Mouse (Mus musculus) ES-E14 (cell line): Measurements from ENCODE around the gene Tnfaip3. TPM values are rescaled to one million over a fixed set of nuclear protein-coding genes. Genes with fewer than 3 reads are reported as not detected.

Experiments used
- DNase-seq: peaks from one replicate; pipeline ENCODE4 v3.0.0-alpha.2; 2013; ENCODE audit warnings: low read depth, low spot score
- H3K27ac ChIP-seq: 2 replicates; pipeline ENCODE4 v1.5.1; 2012; ENCODE audit warnings: low read depth, mild to moderate bottlenecking, low read length, moderate library complexity, mixed read lengths; ENCODE audit not compliant: poor library complexity, insufficient read depth, severe bottlenecking
- H3K36me3 ChIP-seq: 2 replicates; pipeline ENCODE4 v1.6.1; 2012; ENCODE audit warnings: mild to moderate bottlenecking, low read length, moderate library complexity, mixed read lengths; ENCODE audit not compliant: control insufficient read depth, poor library complexity, insufficient read depth, severe bottlenecking
- H3K4me1 ChIP-seq, 2 experiments: fragments of 150-350 bp in 1 of 2; sonication (generic) in 1 of 2; 2 replicates each; pipeline ENCODE4 v1.6.1; 2012; ENCODE audit warnings: low read length in 2 of 2, mild to moderate bottlenecking in 1 of 2, mixed read lengths in 1 of 2; ENCODE audit not compliant: control insufficient read depth in 2 of 2, insufficient read depth in 2 of 2, poor library complexity in 1 of 2
- H3K4me3 ChIP-seq, 2 experiments: fragments of 150-350 bp in 1 of 2; sonication (generic) in 1 of 2; 2 replicates each; pipeline ENCODE4 v1.5.1; 2012; ENCODE audit warnings: low read length in 2 of 2, low read depth in 1 of 2, mild to moderate bottlenecking in 1 of 2, mixed read lengths in 1 of 2; ENCODE audit not compliant: insufficient read depth in 1 of 2, poor library complexity in 1 of 2, severe bottlenecking in 1 of 2
- H3K9ac ChIP-seq: 2 replicates; pipeline ENCODE4 v1.6.1; 2012; ENCODE audit warnings: low read depth, mild to moderate bottlenecking, low read length, mixed read lengths; ENCODE audit not compliant: poor library complexity, insufficient read depth, severe bottlenecking
- H3K9me3 ChIP-seq: fragments of 150-350 bp; sonication (generic); 2 replicates; pipeline ENCODE4 v1.6.1; 2012; ENCODE audit warnings: low read depth, mild to moderate bottlenecking, low read length; ENCODE audit not compliant: control insufficient read depth, insufficient read depth
- CHD2 ChIP-seq: IDR thresholded peaks from 2 replicates; pipeline ENCODE4 v1.6.1; 2014; ENCODE audit warnings: mild to moderate bottlenecking, low read depth, low read length, inconsistent platforms
- HCFC1 ChIP-seq: IDR thresholded peaks from 2 replicates; pipeline ENCODE4 v1.6.1; 2012; ENCODE audit warnings: low read length, inconsistent platforms, borderline replicate concordance; ENCODE audit not compliant: insufficient read depth
- MAFK ChIP-seq: IDR thresholded peaks from 2 replicates; pipeline ENCODE4 v1.6.1; 2014; ENCODE audit warnings: mild to moderate bottlenecking, low read depth, low read length, inconsistent platforms; ENCODE audit not compliant: insufficient read depth
- ZC3H11A ChIP-seq: IDR thresholded peaks from 2 replicates; pipeline ENCODE4 v1.6.1; 2012; ENCODE audit warnings: low read depth, mild to moderate bottlenecking, inconsistent platforms, low read length, borderline replicate concordance
- ZNF384 ChIP-seq: IDR thresholded peaks from 2 replicates; pipeline ENCODE4 v1.6.1; 2012; ENCODE audit warnings: low read depth, low read length, inconsistent platforms
- in situ Hi-C, 2 experiments: fragments of 600-800 bp; cut with MboI; formaldehyde crosslinking; loops; one replicate each; pipeline ENCODE4 v1.15.1; 2025; ENCODE audit warnings: low sequenced_read_pairs in 2 of 2, inconsistent platforms in 1 of 2; ENCODE audit not compliant: unreplicated experiment in 2 of 2
- total RNA-seq: library from RNA; depleted of rRNA; stranded (reverse); fragments of 300-350 nt; gene quantifications from 2 replicates; pipeline ENCODE4 v1.2.3, GENCODE M21; 2012

The Tnfaip3 gene
- total RNA-seq, 1 experiment: 3.9 TPM

DNA sequence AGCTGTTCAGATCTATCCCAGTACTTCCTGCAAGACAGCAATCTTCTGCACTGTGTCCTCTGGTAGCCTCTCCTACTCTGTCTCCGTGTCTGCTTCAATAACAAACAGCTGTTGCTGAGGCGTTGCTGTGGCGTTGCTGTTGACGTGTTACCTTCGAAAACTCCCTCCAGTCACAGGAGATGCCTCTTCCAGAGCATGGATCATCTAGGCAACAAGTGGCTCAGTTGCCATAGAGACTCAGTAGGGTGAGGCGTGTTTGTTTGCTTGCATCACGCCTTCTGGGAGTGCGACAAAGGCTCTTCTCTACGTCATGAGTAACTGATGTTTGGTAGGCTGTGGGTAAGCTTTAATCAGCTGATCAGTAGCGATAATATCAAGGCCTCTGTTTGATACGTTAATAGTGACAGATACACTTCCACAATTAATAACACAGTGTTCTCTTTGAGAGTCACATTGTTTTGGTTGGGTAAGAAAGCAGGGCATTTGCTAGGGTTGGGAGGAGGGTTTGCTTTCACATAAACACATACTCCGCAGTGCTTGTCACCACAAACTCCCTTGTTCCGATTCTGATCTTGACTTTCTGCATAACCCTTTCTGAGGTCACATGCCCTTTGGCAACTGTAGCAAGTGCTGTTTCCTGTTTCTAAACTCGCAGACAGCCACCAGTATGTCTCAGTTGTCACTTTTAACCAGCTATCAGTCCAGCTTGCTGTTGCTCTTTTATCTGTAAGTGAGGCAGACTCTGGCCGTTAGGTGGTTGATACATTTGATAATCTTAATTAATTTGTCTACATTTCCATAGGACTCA lies 46.8 kb upstream of the Tnfaip3 start:
- Histone ChIP-seq H3K27ac (no peak overlapping the region), H3K36me3 (no peaks in the 10 kb centered on the region), H3K4me1 (no peaks in the 10 kb centered on the region), H3K9ac (no peak overlapping the region), H3K4me3 (no peak overlapping the region), H3K9me3 (no peaks in the 10 kb centered on the region)
- in situ Hi-C loops: no loop called here
- TF ChIP-seq ZNF384 (no peak), MAFK (no peak), HCFC1 (no peak), ZC3H11A (no peak), CHD2 (no peak)
- no peak for DNase-seq

GRCm38 (mm10) chr10:19061201-19061600 lies 45.7 kb upstream of the Tnfaip3 start:
- TF ChIP-seq ZNF384 (no peak), MAFK (no peak), HCFC1 (no peak), CHD2 (no peak), ZC3H11A (no peak)
- DNase-seq: no peak
- Histone ChIP-seq H3K27ac (no peak overlapping the region), H3K9ac (no peak overlapping the region), H3K9me3 (no peaks in the 10 kb centered on the region), H3K36me3 (no peaks in the 10 kb centered on the region), H3K4me3 (no peak overlapping the region), H3K4me1 (no peaks in the 10 kb centered on the region)
- in situ Hi-C loops: no loop called here

DNA sequence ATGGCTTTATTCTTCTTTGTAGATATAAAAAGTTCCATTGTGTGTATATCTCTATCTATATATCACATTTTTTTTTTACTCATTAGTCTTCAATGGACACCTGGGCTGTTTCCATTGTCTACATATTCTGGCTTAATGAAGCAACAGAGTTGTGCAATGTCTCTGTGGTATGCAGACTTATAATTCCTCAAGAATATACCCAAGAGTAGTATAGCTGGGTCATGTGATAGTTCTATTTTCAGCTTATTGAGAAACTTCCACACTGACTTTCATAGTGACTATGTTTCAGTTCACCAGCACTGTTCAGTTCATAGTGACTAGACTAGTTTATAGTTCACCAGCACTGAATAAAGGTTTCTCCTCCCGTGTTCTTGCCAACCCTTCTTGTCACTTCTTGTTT lies 38.1 kb upstream of the Tnfaip3 start:
- H3K4me1 ChIP-seq: no peaks in the 10 kb centered on the region
- in situ Hi-C loops: no loop called here
- H3K9me3 ChIP-seq: no peaks in the 10 kb centered on the region
- H3K4me3 ChIP-seq: no peak overlapping the region
- DNase-seq: no peak
- H3K27ac ChIP-seq: no peak overlapping the region
- H3K9ac ChIP-seq: no peak overlapping the region
- TF ChIP-seq ZNF384 (no peak), HCFC1 (no peak), MAFK (no peak), ZC3H11A (no peak), CHD2 (no peak)
- H3K36me3 ChIP-seq: no peaks in the 10 kb centered on the region

- in situ Hi-C loops: no loop called here
These were observed 30.5 kb upstream of the Tnfaip3 start for GRCm38 (mm10) chr10:19045986-19046385.

More at GRCm38 (mm10) chr10:19045986-19046385, 30.5 kb upstream of the Tnfaip3 start:
- Histone ChIP-seq H3K9ac (no peak overlapping the region), H3K4me3 (no peak overlapping the region), H3K4me1 (no peaks in the 10 kb centered on the region), H3K9me3 (no peaks in the 10 kb centered on the region), H3K27ac (no peak overlapping the region), H3K36me3 (no peaks in the 10 kb centered on the region)
- TF ChIP-seq ZNF384 (no peak), MAFK (no peak), ZC3H11A (no peak), CHD2 (no peak), HCFC1 (no peak)
- DNase-seq: no peak
